Mouse (Mus musculus) spleen, postnatal 36 days (tissue): Measurements from ENCODE around the gene Prkch.

ENCODE experiments used
- DNase-seq, 2 experiments: peaks; one replicate each; pipeline ENCODE4 v3.0.0; 2022; ENCODE audit warnings: low spot score in 2 of 2, mixed read lengths in 1 of 2

Prkch gene

DNA sequence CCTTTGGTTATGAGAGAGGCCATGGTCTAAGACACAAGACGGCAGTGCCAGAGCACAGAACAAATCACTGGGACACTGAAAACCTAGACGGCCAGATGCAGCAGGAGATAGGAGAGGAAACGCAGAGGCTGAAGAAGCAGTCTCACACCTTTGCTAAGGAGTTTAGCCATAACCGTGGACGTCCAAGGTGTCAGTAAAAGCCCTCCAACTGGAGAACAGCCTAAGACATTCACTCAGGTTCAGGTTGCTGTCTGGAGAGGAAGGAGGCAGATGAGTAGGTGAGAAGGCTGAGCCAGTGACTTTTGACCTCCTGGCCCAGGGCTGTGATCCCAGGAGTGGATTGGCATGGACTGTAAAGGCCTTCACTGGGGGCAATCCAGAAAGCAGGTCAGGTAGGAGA, 130.0 kb downstream of the Prkch start:
- DNase-seq = no peak

DNA sequence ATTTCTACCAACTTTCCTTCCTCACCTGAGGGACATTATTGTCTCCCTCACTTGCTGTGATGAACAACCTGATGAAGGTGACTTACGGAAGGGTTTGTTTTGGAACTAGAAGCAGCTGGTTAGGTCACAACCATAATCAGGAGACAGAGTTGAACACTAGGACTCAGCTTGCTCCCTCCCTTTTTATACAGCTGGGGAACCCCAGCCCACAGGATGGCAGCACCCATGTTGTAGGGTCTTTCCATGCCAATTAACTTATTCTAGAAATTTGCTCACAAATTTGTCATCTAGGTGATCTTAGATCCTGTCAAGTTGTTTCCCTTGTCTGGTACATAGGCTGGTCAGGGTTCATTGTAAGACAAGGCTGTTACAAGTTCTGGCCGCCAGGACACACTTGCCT, 130.7 kb downstream of the Prkch start:
- DNase-seq = no peak

GRCm38 (mm10) chr12:73715954-73716731, 131.5 kb downstream of the Prkch start:
- peak; percentile 37 to 48 for DNase-seq

- DNase-seq = no peak
Observed at GRCm38 (mm10) chr12:73718036-73718435, 133.4 kb downstream of the Prkch start.

- no peak for DNase-seq
Observed at GRCm38 (mm10) chr12:73719816-73720215, 135.2 kb downstream of the Prkch start.

DNA sequence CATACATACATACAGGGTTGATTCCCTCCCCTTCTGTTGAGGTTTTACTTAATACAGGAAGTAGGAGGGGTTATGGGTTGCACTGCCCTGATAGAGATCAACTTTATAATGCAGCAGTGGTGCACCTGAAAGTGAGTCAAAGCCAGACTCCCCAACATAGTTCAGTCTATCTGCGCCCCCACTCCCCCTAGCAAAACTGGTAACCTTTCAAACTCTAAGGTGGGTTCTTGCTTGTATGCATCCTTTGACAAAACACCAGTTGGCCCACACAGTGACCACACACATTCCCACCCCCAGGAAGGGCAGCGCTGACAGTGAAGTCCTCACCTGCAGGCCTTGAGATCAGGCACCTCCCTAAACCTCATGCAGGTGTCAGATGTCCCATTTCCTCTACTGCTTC, 135.9 kb downstream of the Prkch start:
- no peak for DNase-seq

GRCm38 (mm10) chr12:73722060-73722459, 137.5 kb downstream of the Prkch start:
- no peak for DNase-seq

DNA sequence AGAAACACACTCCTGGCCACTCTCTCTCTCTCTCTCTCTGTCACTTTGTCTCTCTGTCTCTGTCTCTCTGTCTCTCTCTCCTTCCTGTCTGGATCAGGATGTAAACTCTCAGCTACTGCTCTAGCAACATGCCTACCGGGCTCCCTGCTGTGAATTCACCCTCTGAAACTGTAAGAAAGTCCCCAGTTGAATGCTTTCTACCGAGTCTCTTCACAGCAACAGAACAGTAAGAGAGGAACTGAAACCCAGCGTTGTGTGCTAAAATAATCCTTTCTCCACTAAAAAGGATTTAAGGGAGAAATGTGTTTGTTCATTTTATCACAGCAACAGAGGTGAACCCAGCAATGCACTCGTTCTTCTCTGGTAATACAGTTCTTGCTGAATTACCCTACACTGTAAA, 138.5 kb downstream of the Prkch start:
- peak; percentile 22 to 36 for DNase-seq

- no peak for DNase-seq
Observed at GRCm38 (mm10) chr12:73723887-73724286, 139.3 kb downstream of the Prkch start.

GRCm38 (mm10) chr12:73725825-73726604, 141.4 kb downstream of the Prkch start:
- DNase-seq = no peak

GRCm38 (mm10) chr12:73727046-73727445, 142.4 kb downstream of the Prkch start:
- no peak for DNase-seq

DNA sequence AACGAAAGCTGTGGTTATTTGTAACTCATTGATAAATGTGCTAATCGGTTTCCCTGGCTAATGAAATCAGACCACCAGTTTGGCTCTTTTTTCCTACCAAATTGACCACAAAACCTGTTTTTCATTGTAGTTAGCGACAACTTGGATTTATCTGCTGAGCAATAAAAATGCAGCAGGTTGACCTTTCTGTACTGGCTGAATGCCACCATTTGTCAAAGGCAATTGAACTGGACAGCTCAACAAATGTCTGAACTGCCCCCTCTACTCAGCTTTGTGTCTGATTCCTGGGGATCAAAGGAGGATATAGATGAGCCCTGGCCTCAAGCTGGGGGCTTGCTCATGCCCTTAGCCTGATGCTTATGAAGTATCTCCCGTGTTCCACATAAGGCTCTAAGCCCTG, 146.0 kb downstream of the Prkch start:
- no peak for DNase-seq

GRCm38 (mm10) chr12:73731093-73731492, 146.5 kb downstream of the Prkch start:
- no peak for DNase-seq

- DNase-seq = no peak
Observed at GRCm38 (mm10) chr12:73731848-73732540, 147.4 kb downstream of the Prkch start.

DNA sequence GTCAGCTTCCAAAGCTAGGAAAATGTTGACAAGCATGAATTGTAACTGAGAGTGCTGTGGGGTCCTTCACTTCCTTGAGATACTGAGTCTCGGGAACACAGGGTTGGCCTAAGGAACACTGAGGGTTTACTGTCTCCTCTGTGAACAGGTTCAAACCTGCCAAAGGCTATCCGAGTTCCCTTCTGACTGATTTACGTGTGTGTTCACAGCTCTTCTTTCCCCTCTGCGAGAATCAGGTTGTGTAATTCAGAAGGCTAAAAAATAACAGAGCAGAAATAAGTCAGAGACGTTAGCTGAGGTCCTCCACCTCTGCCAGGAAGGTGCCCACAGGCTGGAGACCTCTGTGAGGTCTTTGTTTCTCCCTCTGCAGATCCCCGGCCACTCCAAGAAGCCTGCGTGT, 148.3 kb downstream of the Prkch start:
- no peak for DNase-seq

- no peak for DNase-seq
Observed at GRCm38 (mm10) chr12:73736931-73737330, 152.3 kb downstream of the Prkch start.

GRCm38 (mm10) chr12:73739611-73740219, 155.1 kb downstream of the Prkch start:
- no peak for DNase-seq

- DNase-seq = no peak
Observed at GRCm38 (mm10) chr12:73742577-73742976, 158.0 kb downstream of the Prkch start.

DNA sequence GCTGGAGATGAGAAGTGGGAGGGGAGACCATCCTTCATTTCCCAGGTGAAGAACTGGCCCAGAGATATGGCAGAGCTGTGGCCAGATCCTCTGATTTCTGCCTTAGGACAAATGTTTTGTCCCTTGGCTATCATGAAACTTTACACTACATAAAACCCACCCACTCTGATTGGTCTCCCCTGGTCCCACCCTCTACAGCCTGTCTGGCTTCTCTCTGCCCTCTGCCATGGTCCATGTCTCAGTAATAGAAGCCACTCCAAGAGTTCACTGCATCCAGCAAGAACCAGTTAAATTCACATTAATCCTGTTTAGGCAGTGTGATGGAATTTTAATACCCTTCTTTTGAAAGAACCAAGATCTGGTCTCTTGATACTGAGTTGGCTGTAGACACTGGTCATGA, 158.5 kb downstream of the Prkch start:
- DNase-seq = no peak

- no peak for DNase-seq
Observed at GRCm38 (mm10) chr12:73746072-73746471, 161.5 kb downstream of the Prkch start.

- no peak for DNase-seq
Observed at GRCm38 (mm10) chr12:73748373-73748772, 163.8 kb downstream of the Prkch start.
